Mouse (Mus musculus) ES-Bruce4 (cell line): ENCODE results near the gene Mymk.

Source experiments
- CTCF ChIP-seq: IDR thresholded peaks from one replicate; pipeline ENCODE4 v1.8.1; 2011; ENCODE audit warnings: low read depth, low read length
- EP300 ChIP-seq: IDR thresholded peaks from 2 replicates; pipeline ENCODE4 v1.6.1; 2011; ENCODE audit warnings: low read depth, low read length; ENCODE audit not compliant: insufficient read depth

DNA sequence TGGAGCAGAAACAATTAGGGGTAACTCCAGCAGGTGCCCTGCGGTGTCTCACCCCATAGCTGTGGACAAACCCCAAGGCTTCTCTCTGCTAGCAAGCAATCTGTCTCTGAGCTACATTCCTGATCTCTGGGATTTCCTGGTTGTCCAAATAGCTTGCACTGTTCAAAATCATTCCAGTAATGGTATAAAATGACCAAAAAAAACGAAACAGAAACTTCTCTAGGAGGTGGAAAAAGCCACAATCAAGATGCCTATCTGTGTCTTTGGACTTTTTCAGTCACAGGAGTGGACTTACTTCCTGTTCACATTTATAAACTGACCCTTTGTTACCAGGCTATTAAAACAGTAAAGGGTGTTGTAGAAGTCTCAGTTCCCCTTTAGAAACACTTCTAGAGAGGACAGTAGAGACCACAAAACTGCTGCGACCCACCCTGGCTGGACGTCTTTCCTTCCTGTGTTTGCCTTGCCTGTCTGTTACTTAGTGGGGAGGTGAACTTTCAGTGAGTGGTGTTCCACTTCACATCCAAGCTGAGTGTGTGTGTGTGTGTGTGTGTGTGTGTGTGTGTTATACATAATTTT is 43.5 kb downstream of the Mymk start:
- no peak for TF ChIP-seq CTCF
- no peak for TF ChIP-seq EP300
